Mouse (Mus musculus): ENCODE data around the gene Gstp1. TPM values are rescaled to one million over a fixed set of nuclear protein-coding genes. Genes with fewer than 3 reads are reported as not detected.
"Not testable (repeated sequence)": the region's sequence is repeated elsewhere in the genome, so short reads cannot be mapped to it uniquely, and the experiment has no call there.

Gstp1 gene
- polyA plus RNA-seq, 1 experiment from 2014 or later = 752 TPM

- Histone ChIP-seq H3K9me3 (replicated peaks) (no peaks in the 10 kb centered on the region), H3K9ac (no peak overlapping the region), H3K27me3 (no peaks in the 10 kb centered on the region), H3K36me3 (replicated peaks) (no peaks in the 10 kb centered on the region), H3K4me1 (replicated peaks) (peaks cover 47% of the 10 kb centered on the region), H3K4me2 (no peak overlapping the region), H3K4me3 (replicated peaks) (no peak overlapping the region), H3K27ac (replicated peaks) (no peak overlapping the region)
- WGBS (ENCODE audit: insufficient replicate concordance) = 52% methylated on average over 10 of the region's 10 CpGs
- no peak for ATAC-seq (ENCODE audit: insufficient read depth)
Measured at GRCm38 (mm10) chr19:4051741-4052515, 14.1 kb upstream of the Gstp1 start.

GRCm38 (mm10) chr19:4051016-4051415 lies 13.2 kb upstream of the Gstp1 start:
- no peak overlapping the region for H3K27ac ChIP-seq (replicated peaks)
- WGBS (ENCODE audit: insufficient replicate concordance) = 84% methylated on average over 5 of the region's 5 CpGs
- ATAC-seq (ENCODE audit: insufficient read depth) = no peak
- H3K9me3 ChIP-seq (replicated peaks) = no peaks in the 10 kb centered on the region
- peaks cover 47% of the 10 kb centered on the region for H3K4me1 ChIP-seq (replicated peaks)
- no peaks in the 10 kb centered on the region for H3K36me3 ChIP-seq (replicated peaks)
- no peak overlapping the region for H3K9ac ChIP-seq
- no peak overlapping the region for H3K4me3 ChIP-seq (replicated peaks)
- H3K27me3 ChIP-seq = no peaks in the 10 kb centered on the region
- no peak overlapping the region for H3K4me2 ChIP-seq

GRCm38 (mm10) chr19:4049069-4049468 lies 11.3 kb upstream of the Gstp1 start:
- H3K9ac ChIP-seq; H3K27me3 ChIP-seq; ATAC-seq (ENCODE audit: insufficient read depth); H3K4me2 ChIP-seq; H3K9me3 ChIP-seq (replicated peaks); H3K36me3 ChIP-seq (replicated peaks); H3K4me3 ChIP-seq (replicated peaks); H3K27ac ChIP-seq (replicated peaks): not testable (repeated sequence)
- peaks cover 50% of the 10 kb centered on the region for H3K4me1 ChIP-seq (replicated peaks)
- WGBS (ENCODE audit: insufficient replicate concordance) = 68% methylated on average over 5 of the region's 5 CpGs

- no peak overlapping the region for H3K27ac ChIP-seq (replicated peaks)
- H3K36me3 ChIP-seq (replicated peaks) = no peaks in the 10 kb centered on the region
- ATAC-seq (ENCODE audit: insufficient read depth) = no peak
- WGBS (ENCODE audit: insufficient replicate concordance) = 9% methylated on average over 4 of the region's 4 CpGs
- peak overlapping the region; percentile 57; the same call in 1 of the 2 replicates for H3K4me2 ChIP-seq
- H3K27me3 ChIP-seq = no peaks in the 10 kb centered on the region
- H3K9ac ChIP-seq = no peak overlapping the region
- H3K4me3 ChIP-seq (replicated peaks) = peak overlapping the region; percentile 30; the same call in 1 of the 2 replicates
- H3K4me1 ChIP-seq (replicated peaks) = peaks cover 56% of the 10 kb centered on the region
- no peaks in the 10 kb centered on the region for H3K9me3 ChIP-seq (replicated peaks)
Measured at GRCm38 (mm10) chr19:4047859-4048258, 10.1 kb upstream of the Gstp1 start.

GRCm38 (mm10) chr19:4046866-4047254 lies 9.1 kb upstream of the Gstp1 start:
- Histone ChIP-seq H3K4me1 (replicated peaks) (peaks cover 49% of the 10 kb centered on the region), H3K9me3 (replicated peaks) (no peaks in the 10 kb centered on the region), H3K27me3 (no peaks in the 10 kb centered on the region), H3K9ac (peak overlapping the region; percentile 31; the same call in 1 of the 2 replicates), H3K4me3 (replicated peaks) (peak overlapping the region; percentile 30), H3K36me3 (replicated peaks) (no peaks in the 10 kb centered on the region), H3K27ac (replicated peaks) (peak overlapping the region; percentile 96), H3K4me2 (peak overlapping the region; percentile 57)
- 29% methylated on average over 8 of the region's 8 CpGs for WGBS (ENCODE audit: insufficient replicate concordance)
- ATAC-seq (ENCODE audit: insufficient read depth) = peak; percentile 74

GRCm38 (mm10) chr19:4045966-4046865 lies 8.4 kb upstream of the Gstp1 start, which contains the start of gene Gstp2:
Gene Gstp2, minus strand, starts transcription at chr19:4046023.
- WGBS (ENCODE audit: insufficient replicate concordance) = 49% methylated on average over 16 of the region's 16 CpGs
- H3K27me3 ChIP-seq = no peaks in the 10 kb centered on the region
- peaks cover 48% of the 10 kb centered on the region for H3K4me1 ChIP-seq (replicated peaks)
- no peaks in the 10 kb centered on the region for H3K9me3 ChIP-seq (replicated peaks)
- peak; percentile 79 for ATAC-seq (ENCODE audit: insufficient read depth)
- no peaks in the 10 kb centered on the region for H3K36me3 ChIP-seq (replicated peaks)
- peak within 1 kb of the TSS; percentile 31; the same call in 1 of the 2 replicates for H3K9ac ChIP-seq
- H3K27ac ChIP-seq (replicated peaks) = peak within 1 kb of the TSS; percentile 96
- H3K4me2 ChIP-seq = peak within 1 kb of the TSS; percentile 57
- peak within 1 kb of the TSS; percentile 30 for H3K4me3 ChIP-seq (replicated peaks)

- H3K27me3 ChIP-seq; H3K4me2 ChIP-seq; ATAC-seq (ENCODE audit: insufficient read depth); H3K9me3 ChIP-seq (replicated peaks); H3K9ac ChIP-seq; H3K36me3 ChIP-seq (replicated peaks); H3K4me3 ChIP-seq (replicated peaks): not testable (repeated sequence)
- Histone ChIP-seq H3K4me1 (replicated peaks) (peaks cover 48% of the 10 kb centered on the region), H3K27ac (replicated peaks) (peak overlapping the region; percentile 61; the same call in 1 of the 2 replicates)
- 42% methylated on average over 5 of the region's 5 CpGs for WGBS (ENCODE audit: insufficient replicate concordance)
Measured at GRCm38 (mm10) chr19:4044109-4044508, 6.3 kb upstream of the Gstp1 start.

- Histone ChIP-seq H3K36me3 (replicated peaks) (no peaks in the 10 kb centered on the region), H3K4me3 (replicated peaks) (no peak overlapping the region), H3K27me3 (no peaks in the 10 kb centered on the region), H3K27ac (replicated peaks) (no peak overlapping the region), H3K9ac (no peak overlapping the region), H3K4me1 (replicated peaks) (peaks cover 51% of the 10 kb centered on the region), H3K4me2 (no peak overlapping the region), H3K9me3 (replicated peaks) (no peaks in the 10 kb centered on the region)
- 66% methylated on average over 14 of the region's 14 CpGs for WGBS (ENCODE audit: insufficient replicate concordance)
- ATAC-seq (ENCODE audit: insufficient read depth) = no peak
Measured at GRCm38 (mm10) chr19:4042124-4042523, 4.3 kb upstream of the Gstp1 start.

GRCm38 (mm10) chr19:4041500-4041899 lies 3.7 kb upstream of the Gstp1 start:
- WGBS (ENCODE audit: insufficient replicate concordance) = 66% methylated on average over 4 of the region's 4 CpGs

GRCm38 (mm10) chr19:4040941-4041340 lies 3.2 kb upstream of the Gstp1 start:
- not testable (repeated sequence) for ATAC-seq (ENCODE audit: insufficient read depth); H3K4me3 ChIP-seq (replicated peaks); H3K4me2 ChIP-seq; H3K9ac ChIP-seq; H3K27me3 ChIP-seq; H3K27ac ChIP-seq (replicated peaks); H3K36me3 ChIP-seq (replicated peaks); H3K9me3 ChIP-seq (replicated peaks)
- H3K4me1 ChIP-seq (replicated peaks) = peaks cover 48% of the 10 kb centered on the region
- WGBS (ENCODE audit: insufficient replicate concordance) = 79% methylated on average over 5 of the region's 5 CpGs

More at GRCm38 (mm10) chr19:4041500-4041899, 3.7 kb upstream of the Gstp1 start:
- not testable (repeated sequence) for H3K4me3 ChIP-seq (replicated peaks); ATAC-seq (ENCODE audit: insufficient read depth); H3K27ac ChIP-seq (replicated peaks); H3K9me3 ChIP-seq (replicated peaks); H3K9ac ChIP-seq; H3K27me3 ChIP-seq; H3K36me3 ChIP-seq (replicated peaks); H3K4me2 ChIP-seq
- peaks cover 48% of the 10 kb centered on the region for H3K4me1 ChIP-seq (replicated peaks)

Measured in liver, embryonic 15.5 days (tissue).